Mouse (Mus musculus) thymus, postnatal 36 days (tissue): ENCODE results near the gene Ano10.

Source experiments
- DNase-seq, 2 experiments: peaks; one replicate each; pipeline ENCODE4 v3.0.0; 2022; ENCODE audit warnings: mixed read lengths in 2 of 2

Gene Ano10

GRCm38 (mm10) chr9:122153436-122153835, 140.8 kb downstream of the Ano10 start:
- no peak for DNase-seq

DNA sequence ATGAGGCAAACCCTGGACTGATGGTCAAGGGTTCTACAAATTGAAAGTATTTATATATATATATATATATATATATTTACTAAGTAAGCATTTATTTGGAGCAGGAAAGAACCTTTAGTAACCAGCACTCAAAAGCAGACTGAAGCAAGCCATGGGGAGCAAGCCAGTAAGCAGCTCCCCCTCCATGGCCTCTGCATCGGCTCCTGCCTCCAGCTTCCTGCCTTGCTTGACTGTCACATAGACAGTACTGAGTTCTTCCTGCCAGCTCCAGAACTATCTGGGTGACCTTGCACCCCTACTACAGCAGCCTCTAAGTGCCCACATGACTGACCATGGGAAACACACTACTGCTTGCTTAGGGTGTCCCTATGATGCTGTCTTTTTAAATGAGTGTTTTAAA, 141.7 kb downstream of the Ano10 start:
- no peak for DNase-seq

GRCm38 (mm10) chr9:122152063-122152462, 142.2 kb downstream of the Ano10 start:
- DNase-seq, result no peak

GRCm38 (mm10) chr9:122149997-122150826, 144.0 kb downstream of the Ano10 start:
- DNase-seq, result no peak

DNA sequence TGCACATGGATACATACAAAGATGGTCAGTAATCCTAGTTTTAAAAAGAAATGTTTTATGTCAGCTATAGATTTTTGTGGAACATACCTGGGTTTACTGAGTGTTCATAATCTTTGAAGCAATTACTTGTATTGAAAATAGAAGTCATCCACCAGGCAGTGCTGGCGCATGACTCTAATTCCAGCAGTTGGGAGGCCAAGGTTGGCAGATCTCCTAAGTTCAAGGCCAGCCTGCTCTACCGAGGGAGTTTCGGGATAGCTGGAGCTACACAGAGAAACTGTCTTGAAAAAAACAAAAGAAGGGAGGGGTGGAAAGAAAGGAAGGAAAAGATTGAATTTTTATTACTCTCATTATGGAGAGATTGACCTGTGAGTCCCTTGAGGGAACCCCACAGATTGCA, 145.9 kb downstream of the Ano10 start:
- no peak for DNase-seq

GRCm38 (mm10) chr9:122146124-122146870, 147.9 kb downstream of the Ano10 start:
- no peak for DNase-seq

- DNase-seq, result no peak
These were observed 148.5 kb downstream of the Ano10 start for GRCm38 (mm10) chr9:122145677-122146076.

DNA sequence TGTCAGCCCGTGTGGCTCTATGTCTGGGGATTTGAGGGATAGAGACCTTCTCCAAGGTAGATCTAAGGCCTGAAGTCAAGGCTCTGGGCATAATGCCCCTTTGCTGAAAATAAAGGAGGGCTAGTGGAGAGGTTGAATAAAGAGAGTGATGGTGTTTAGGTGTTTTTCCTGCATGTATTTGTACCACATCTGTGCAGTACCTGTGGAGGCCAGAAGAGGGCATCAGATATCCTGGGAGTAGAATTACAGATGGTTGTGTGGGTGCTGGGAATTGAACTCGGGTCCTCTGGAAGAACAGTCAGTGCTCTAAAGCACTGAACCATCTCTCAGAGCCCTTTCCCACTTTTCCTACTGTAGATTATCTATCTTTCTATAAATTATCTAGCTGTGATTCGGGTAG, 149.4 kb downstream of the Ano10 start:
- no peak for DNase-seq

- no peak for DNase-seq
These were observed 151.0 kb downstream of the Ano10 start for GRCm38 (mm10) chr9:122143219-122143618.

DNA sequence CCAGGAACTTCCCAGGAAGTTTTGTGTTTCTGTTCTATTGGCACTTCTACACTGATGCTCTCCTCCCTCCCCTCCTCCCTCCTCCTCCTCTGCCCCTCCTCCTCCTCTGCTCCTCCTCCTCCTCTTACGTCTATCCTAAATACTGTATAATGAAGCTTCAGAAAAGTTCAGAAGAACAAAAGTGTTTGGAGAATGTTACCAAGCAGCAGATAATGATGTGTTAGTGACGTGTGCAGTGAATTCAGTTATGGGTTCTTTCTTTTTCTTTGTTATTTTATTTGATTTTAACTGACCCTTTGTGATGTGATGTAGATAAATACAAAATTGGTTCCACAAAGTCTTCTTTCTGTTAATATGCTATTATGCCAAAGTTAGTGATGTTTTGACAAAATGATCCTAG, 155.0 kb downstream of the Ano10 start:
- DNase-seq, result no peak

DNA sequence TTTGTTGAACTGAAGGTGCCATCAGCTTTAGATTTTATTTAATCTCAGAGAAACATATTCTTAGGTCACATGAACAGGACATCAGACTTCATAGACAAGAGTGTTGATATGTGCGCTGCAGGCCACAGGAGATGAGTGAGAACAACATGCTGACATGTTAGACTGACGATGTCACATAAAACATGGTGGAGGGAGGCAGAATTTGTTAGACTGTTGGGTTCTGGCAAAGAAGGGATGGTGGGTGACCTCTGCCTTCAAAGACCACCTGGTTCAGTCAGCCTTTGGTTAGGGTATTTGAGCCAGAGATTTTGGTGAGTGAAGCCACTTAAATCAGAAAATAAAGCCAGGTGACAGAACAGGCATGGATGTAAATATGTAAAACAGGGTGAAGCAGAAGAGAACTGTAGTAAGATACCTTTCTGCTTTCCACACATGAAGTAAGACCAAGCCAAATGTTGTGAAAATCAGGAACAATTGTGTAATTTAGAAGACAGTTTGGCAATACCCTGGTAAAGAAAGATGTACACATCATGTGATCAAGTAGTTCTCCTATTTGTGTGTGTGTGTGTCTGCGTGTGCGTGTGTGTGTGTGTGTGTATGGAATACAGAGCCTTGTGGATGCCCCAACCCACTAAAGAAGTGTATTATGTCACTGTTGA, 155.7 kb downstream of the Ano10 start:
- DNase-seq, result no peak

DNA sequence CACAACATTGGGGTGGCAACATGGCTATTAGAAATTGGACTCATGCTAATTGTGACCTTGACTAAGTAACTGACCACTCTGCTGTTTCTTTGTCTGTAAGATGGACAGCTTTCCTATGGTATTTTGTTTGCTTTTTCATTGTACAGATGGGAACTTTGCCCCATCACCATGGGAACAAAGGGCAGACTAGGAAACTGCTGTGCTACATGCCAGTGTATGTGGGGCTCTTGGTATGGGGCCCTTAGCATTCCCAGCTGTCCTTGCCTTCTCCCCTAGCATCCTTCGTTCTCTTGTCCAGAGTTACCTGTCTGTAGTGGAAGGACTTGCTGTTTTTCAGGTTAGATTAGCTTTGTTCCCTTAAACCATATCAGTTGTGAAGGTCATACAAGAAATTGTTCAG, 156.3 kb downstream of the Ano10 start:
- DNase-seq, result no peak

DNA sequence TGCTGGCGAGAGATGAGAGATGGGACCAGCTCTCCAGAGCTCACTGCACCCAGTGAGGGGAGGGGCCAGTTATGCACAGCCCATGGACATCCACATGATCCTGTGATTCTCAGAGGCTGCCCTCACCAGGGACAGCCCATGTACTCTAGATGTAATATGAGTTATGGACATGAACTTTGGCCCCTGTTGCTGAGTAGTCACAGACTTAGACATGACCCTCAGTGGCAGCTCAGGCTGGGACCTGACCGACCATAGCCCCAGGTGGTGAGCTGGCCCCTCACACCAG, 158.4 kb downstream of the Ano10 start:
- no peak for DNase-seq

- no peak for DNase-seq
These were observed 158.9 kb downstream of the Ano10 start for GRCm38 (mm10) chr9:122135095-122135884.

DNA sequence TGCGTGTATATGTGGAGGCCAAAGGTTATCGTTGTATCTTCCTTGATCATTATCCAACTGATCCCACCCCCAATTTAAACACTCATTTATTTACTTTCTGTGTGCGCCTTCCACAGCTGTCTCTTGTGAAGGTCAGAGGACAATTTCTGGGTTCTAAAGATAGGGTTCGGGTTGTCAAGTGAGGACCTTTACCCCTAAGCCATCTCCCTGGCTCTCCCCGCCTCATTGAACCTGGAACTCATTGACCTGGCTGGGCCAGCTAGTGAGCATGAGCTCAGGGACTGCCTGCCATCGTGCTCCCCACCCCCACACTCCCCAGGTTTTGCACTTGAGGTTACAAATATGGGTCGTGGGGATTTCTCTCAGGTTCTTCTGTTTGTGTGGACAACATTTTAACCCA, 162.1 kb downstream of the Ano10 start:
- DNase-seq, result no peak

DNA sequence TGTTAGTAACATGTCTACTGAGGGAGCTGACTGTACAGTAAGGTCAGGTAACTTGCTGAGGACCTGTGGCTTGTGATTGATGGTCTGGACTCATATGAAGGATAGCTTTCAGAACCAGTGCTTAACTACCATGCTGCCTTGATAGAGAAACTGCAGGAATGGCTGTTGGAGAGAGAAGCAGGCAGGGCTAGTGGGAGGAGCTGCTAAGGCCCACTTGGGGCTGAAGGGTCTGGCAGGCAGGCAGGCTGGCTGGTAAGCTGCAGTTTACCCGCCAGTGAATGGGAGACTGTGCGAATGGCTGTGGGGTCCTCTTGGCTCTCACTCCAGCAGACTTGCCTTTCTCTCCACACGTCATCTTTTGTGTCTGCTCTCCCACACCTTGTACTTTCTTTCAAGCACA, 163.6 kb downstream of the Ano10 start:
- no peak for DNase-seq

- DNase-seq, result peak; percentile 47 to 60
These were observed 165.5 kb downstream of the Ano10 start for GRCm38 (mm10) chr9:122128686-122129085.

GRCm38 (mm10) chr9:122127271-122127785, 166.9 kb downstream of the Ano10 start:
- no peak for DNase-seq

DNA sequence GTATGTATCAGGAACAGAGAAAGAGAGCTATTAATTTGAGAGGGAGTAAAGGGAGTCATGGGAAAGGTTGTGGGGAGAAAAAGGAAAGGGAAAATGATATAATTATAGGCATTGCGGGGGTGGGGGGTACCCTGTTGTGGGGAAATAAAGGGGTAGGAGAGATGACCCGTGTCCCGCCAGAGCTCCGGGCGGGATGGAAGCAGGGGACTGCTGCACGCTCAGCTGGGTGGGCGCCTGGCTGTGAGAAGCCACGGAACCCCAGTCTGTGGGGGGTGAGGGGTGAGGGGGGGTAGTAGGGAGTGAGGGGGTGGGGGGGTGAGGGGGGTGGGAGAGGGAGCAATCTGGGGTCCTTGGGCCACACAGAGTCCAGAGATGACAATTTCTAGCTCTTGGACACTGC, 167.4 kb downstream of the Ano10 start:
- DNase-seq, result no peak
